Mouse (Mus musculus) common myeloid progenitor, adult 5-6 weeks (primary cell): ENCODE measurements around the gene Mylk. TPM values are rescaled to one million over a fixed set of nuclear protein-coding genes. Genes with fewer than 3 reads are reported as not detected.

ENCODE experiments used
- ATAC-seq: replicated peaks from 2 replicates; pipeline ENCODE4 v1.8.0; 2016; ENCODE audit warnings: low read depth, mild to moderate bottlenecking, moderate TSS enrichment, inconsistent platforms; ENCODE audit not compliant: poor library complexity, severe bottlenecking
- total RNA-seq: library from RNA; stranded (forward); fragments of 200-1000, 187-1606 nt; gene quantifications from 2 replicates; pipeline ENCODE4 v1.2.3, GENCODE M21; 2017

Gene Mylk
- total RNA-seq, 1 experiment from 2014 or later, result 9.3 TPM

GRCm38 (mm10) chr16:34933173-34933572 is 188.2 kb downstream of the Mylk start:
- ATAC-seq, result no peak

- ATAC-seq, result no peak
Observed at GRCm38 (mm10) chr16:34934486-34934885, 189.5 kb downstream of the Mylk start.

- no peak for ATAC-seq
Observed at GRCm38 (mm10) chr16:34935514-34936338, 190.7 kb downstream of the Mylk start.

- ATAC-seq, result no peak
Observed at GRCm38 (mm10) chr16:34936339-34936810, 191.4 kb downstream of the Mylk start.

GRCm38 (mm10) chr16:34937611-34938010 is 192.6 kb downstream of the Mylk start:
- peak; percentile 37; the same call in 1 of the 2 replicates for ATAC-seq

GRCm38 (mm10) chr16:34938248-34938647 is 193.2 kb downstream of the Mylk start:
- ATAC-seq, result no peak

- ATAC-seq, result no peak
Observed at GRCm38 (mm10) chr16:34939951-34940350, 194.9 kb downstream of the Mylk start.

GRCm38 (mm10) chr16:34940363-34940762 is 195.4 kb downstream of the Mylk start:
- ATAC-seq, result no peak

GRCm38 (mm10) chr16:34941915-34942314 is 196.9 kb downstream of the Mylk start:
- peak; percentile 52 for ATAC-seq

GRCm38 (mm10) chr16:34946301-34946700 is 201.3 kb downstream of the Mylk start:
- ATAC-seq, result no peak

GRCm38 (mm10) chr16:34950935-34951334 is 205.9 kb downstream of the Mylk start:
- peak; percentile 59 for ATAC-seq

GRCm38 (mm10) chr16:34952254-34952653 is 207.2 kb downstream of the Mylk start:
- ATAC-seq, result peak; percentile 56; the same call in 1 of the 2 replicates

GRCm38 (mm10) chr16:34952798-34953197 is 207.8 kb downstream of the Mylk start:
- 0 out of 2 replicates have a peak, but pooled peaks have one; percentile 6 for ATAC-seq

GRCm38 (mm10) chr16:34953501-34953900 is 208.5 kb downstream of the Mylk start:
- ATAC-seq, result no peak

- ATAC-seq, result peak; percentile 70
Observed at GRCm38 (mm10) chr16:34957487-34958230, 212.6 kb downstream of the Mylk start.

GRCm38 (mm10) chr16:34958667-34959066 is 213.7 kb downstream of the Mylk start:
- ATAC-seq, result no peak

- no peak for ATAC-seq
Observed at GRCm38 (mm10) chr16:34959261-34959660, 214.3 kb downstream of the Mylk start.

- ATAC-seq, result no peak
Observed at GRCm38 (mm10) chr16:34960243-34960642, 215.2 kb downstream of the Mylk start.

- 0 out of 2 replicates have a peak, but pooled peaks have one; percentile 23 for ATAC-seq
Observed at GRCm38 (mm10) chr16:34960866-34961582, 216.0 kb downstream of the Mylk start.

GRCm38 (mm10) chr16:34962322-34962721 is 217.3 kb downstream of the Mylk start:
- ATAC-seq, result no peak
